Mouse (Mus musculus) hematopoietic stem cell, adult 5-6 weeks (primary cell): Measurements from ENCODE around the gene Gm21409. TPM values are rescaled to one million over a fixed set of nuclear protein-coding genes. Genes with fewer than 3 reads are reported as not detected.
"Not testable (repeated sequence)": the region's sequence is repeated elsewhere in the genome, so short reads cannot be mapped to it uniquely, and the experiment has no call there.

ENCODE experiments used
- ATAC-seq, 2 experiments: fragments of 125-278 bp in 1 of 2; replicated peaks in 1 of 2; 2 replicates each; pipeline ENCODE4 v1.8.0; 2016 to 2017; ENCODE audit warnings: inconsistent platforms in 2 of 2, mild to moderate bottlenecking in 2 of 2, moderate number of reproducible peaks in 2 of 2, low read depth in 1 of 2, moderate TSS enrichment in 1 of 2; ENCODE audit not compliant: low FRiP score in 2 of 2, poor library complexity in 2 of 2, severe bottlenecking in 2 of 2, insufficient read depth in 1 of 2, low TSS enrichment in 1 of 2
- total RNA-seq: library from RNA; stranded (forward); fragments of 172-1452, 232-1000 nt; gene quantifications from 2 replicates; pipeline ENCODE4 v1.2.3, GENCODE M21; 2017

Gm21409 gene
- total RNA-seq = not detected in 2 replicates

GRCm38 (mm10) chrY:84746385-84746784, at the start of gene Gm21409:
TSS of gene Gm21409 (plus strand) at chrY:84746685.
- ATAC-seq = not testable (repeated sequence)

Other genes with a start within 250 kb of the Gm21409 start
- not detected in 2 replicates for gene Gm21394, start 181.8 kb upstream of the Gm21409 start, total RNA-seq